In genomic region chr16:17911052-17911595, GRCm38 (mm10) we compare ENCODE assay signal across 8 mouse cellular contexts. TPM values are rescaled to one million over a fixed set of nuclear protein-coding genes. Genes with fewer than 3 reads are reported as not detected.
A peak's percentile ranks its signal among the peaks of the same experiment; 100 is the strongest.
DNase-seq lines count a peak whose midpoint lies in the region; ATAC-seq and TF ChIP-seq lines count a peak whose summit lies in the region.

TSS of gene Ess2 (minus strand) at chr16:17911348.

- ATAC-seq in kidney, embryonic 14.5 days (ENCODE audit: low FRiP score, low TSS enrichment): peak; percentile 92
- ATAC-seq in limb, embryonic 15.5 days (ENCODE audit: insufficient number of reproducible peaks, low FRiP score, low TSS enrichment, low read depth): peak; percentile 91

- H3K27me3 ChIP-seq in kidney, embryonic 14.5 days (ENCODE audit: control insufficient read depth, insufficient read depth, low read length): peaks cover 41% of the 10 kb centered on the region
- peaks cover 45% of the 10 kb centered on the region for H3K27me3 ChIP-seq in limb, embryonic 15.5 days

- no peak for TF ChIP-seq POLR2A in bone marrow macrophage, adult 2 months (IDR thresholded peaks at IDR 0.05; ENCODE audit: borderline replicate concordance, low read depth, low read length)
- peak; percentile 62 for TF ChIP-seq POLR2A in embryonic fibroblast, embryonic 13.5 days (IDR thresholded peaks at IDR 0.05; ENCODE audit: low read depth, low read length)

- TF ChIP-seq CTCF in bone marrow macrophage, adult 2 months (IDR thresholded peaks at IDR 0.05; ENCODE audit: low read depth, low read length): peak; percentile 27; the same call in 1 of the 2 replicates
- peak; percentile 33; the same call in 1 of the 2 replicates for TF ChIP-seq CTCF in embryonic fibroblast, embryonic 13.5 days (IDR thresholded peaks at IDR 0.05; ENCODE audit: borderline replicate concordance, insufficient read depth, low read length)

- peak within 1 kb of the TSS; percentile 96 for H3K4me3 ChIP-seq in bone marrow macrophage, adult 2 months (ENCODE audit: insufficient read depth, low read length)
- H3K4me3 ChIP-seq in embryonic fibroblast, embryonic 13.5 days (ENCODE audit: insufficient read depth, low read length): peak within 1 kb of the TSS; percentile 79
- peak within 1 kb of the TSS; percentile 61 for H3K4me3 ChIP-seq in kidney, embryonic 14.5 days (ENCODE audit: low read length)
- peak within 1 kb of the TSS; percentile 92 for H3K4me3 ChIP-seq in limb, embryonic 15.5 days

- DNase-seq in A20 (ENCODE audit: low read depth, low spot score): peak; percentile 94
- DNase-seq in heart, adult 9 months (ENCODE audit: low spot score in 2 of 2): peak; percentile 93 to 96
- DNase-seq in monocyte, adult 2 months (ENCODE audit: low read depth in 1 of 2, low spot score in 2 of 2): peak; percentile 71 to 83
- DNase-seq in spleen, postnatal 36 days (ENCODE audit: low spot score in 2 of 2): peak; percentile 90 to 94

- H3K27ac ChIP-seq in bone marrow macrophage, adult 2 months (ENCODE audit: insufficient read depth, low read depth, low read length): peak within 1 kb of the TSS; percentile 44
- peak within 1 kb of the TSS; percentile 43; the same call in 1 of the 2 replicates for H3K27ac ChIP-seq in embryonic fibroblast, embryonic 13.5 days (ENCODE audit: insufficient read depth, low read length)
- no peak within 1 kb of the TSS for H3K27ac ChIP-seq in kidney, embryonic 14.5 days (ENCODE audit: low read depth, low read length)
- peak within 1 kb of the TSS; percentile 80 for H3K27ac ChIP-seq in limb, embryonic 15.5 days

- under 1% methylated on average over 35 of the region's 35 CpGs for WGBS in kidney, embryonic 14.5 days
- WGBS in limb, embryonic 15.5 days: 1% methylated on average over 35 of the region's 35 CpGs

- peak within 1 kb of the TSS; percentile 65 for H3K9ac ChIP-seq in kidney, embryonic 14.5 days (ENCODE audit: low read depth, low read length)
- H3K9ac ChIP-seq in limb, embryonic 15.5 days: peak within 1 kb of the TSS; percentile 89

- H3K4me2 ChIP-seq in kidney, embryonic 14.5 days (replicated peaks; ENCODE audit: low read depth, low read length): peak within 1 kb of the TSS; percentile 77
- peak within 1 kb of the TSS; percentile 75 for H3K4me2 ChIP-seq in limb, embryonic 15.5 days

- peaks cover 3% of the 10 kb centered on the region; the same call in 1 of the 2 replicates for H3K4me1 ChIP-seq in bone marrow macrophage, adult 2 months (ENCODE audit: control insufficient read depth, insufficient read depth, low read length)
- H3K4me1 ChIP-seq in embryonic fibroblast, embryonic 13.5 days (ENCODE audit: control insufficient read depth, insufficient read depth, low read length): peaks cover 5% of the 10 kb centered on the region; the same call in 1 of the 2 replicates
- peaks cover 17% of the 10 kb centered on the region for H3K4me1 ChIP-seq in kidney, embryonic 14.5 days (ENCODE audit: control insufficient read depth, insufficient read depth, low read length)
- peaks cover 22% of the 10 kb centered on the region for H3K4me1 ChIP-seq in limb, embryonic 15.5 days

- peaks cover 30% of the 10 kb centered on the region for H3K36me3 ChIP-seq in kidney, embryonic 14.5 days (ENCODE audit: control insufficient read depth, insufficient read depth, low read length)
- H3K36me3 ChIP-seq in limb, embryonic 15.5 days: peaks cover 30% of the 10 kb centered on the region

- H3K9me3 ChIP-seq in kidney, embryonic 14.5 days (ENCODE audit: control insufficient read depth, low read length): no peaks in the 10 kb centered on the region
- H3K9me3 ChIP-seq in limb, embryonic 15.5 days: no peaks in the 10 kb centered on the region

RNA-seq across cellular contexts. Expression of gene Ess2, which starts in this region (rescaled TPM):
- polyA plus RNA-seq in bone marrow macrophage, adult 2 months (2012; ENCODE audit: insufficient read depth, insufficient read length, missing spikeins): 20.1 and 27.1 TPM in 2 replicates
- polyA plus RNA-seq in embryonic fibroblast, embryonic 13.5 days (2011; ENCODE audit: insufficient read length, low read depth, missing spikeins): 17.5 and 20.7 TPM in 2 replicates
- polyA plus RNA-seq in kidney, embryonic 14.5 days (2014; fragmentation: Nextera tagmentation; extraction: Ambion mirVana): 28.5 and 38.5 TPM in 2 replicates
- polyA plus RNA-seq in limb, embryonic 15.5 days (2015; fragmentation: Nextera tagmentation; extraction: Ambion mirVana): 35.8 and 37.3 TPM in 2 replicates
